Comparison of ENCODE assay signal across 9 mouse cellular contexts in genomic region chr2:28535650-28536049, GRCm38 (mm10). TPM values are rescaled to one million over a fixed set of nuclear protein-coding genes. Genes with fewer than 3 reads are reported as not detected.
DNase-seq lines count a peak whose midpoint lies in the region; ATAC-seq lines count a peak whose summit lies in the region.
"Had no signal": no experiment of that assay in that cellular context is flagged by ENCODE, and none has a peak within 500 bp of the region (broad histone marks: within the 10 kb centered on the region; RNA-seq: fewer than 3 reads in every experiment).

No protein-coding gene starts in this region.

- no peaks in the 10 kb centered on the region for H3K27me3 ChIP-seq in neural tube, embryonic 11.5 days (ENCODE audit: control insufficient read depth, insufficient read depth, low read length)
- H3K27me3 ChIP-seq in heart, embryonic 14.5 days (ENCODE audit: control insufficient read depth, insufficient read depth, low read length) = no peaks in the 10 kb centered on the region
- H3K27me3 ChIP-seq in limb, embryonic 13.5 days = no peaks in the 10 kb centered on the region

- no peaks in the 10 kb centered on the region for H3K36me3 ChIP-seq in neural tube, embryonic 11.5 days (ENCODE audit: control insufficient read depth, insufficient read depth, low read length)
- 0 out of 2 replicates have a peak, but pooled peaks cover 2% of the 10 kb centered on the region for H3K36me3 ChIP-seq in heart, embryonic 14.5 days (ENCODE audit: control insufficient read depth, insufficient read depth, low read length)
- peaks cover 8% of the 10 kb centered on the region; the same call in 1 of the 2 replicates for H3K36me3 ChIP-seq in limb, embryonic 13.5 days

- H3K4me1 ChIP-seq in neural tube, embryonic 11.5 days (ENCODE audit: control insufficient read depth, insufficient read depth, low read length) = peaks cover 71% of the 10 kb centered on the region
- H3K4me1 ChIP-seq in heart, embryonic 14.5 days (ENCODE audit: control insufficient read depth in 2 of 2, insufficient read depth in 2 of 2, low read length in 2 of 2) = peaks cover 49 to 73% of the 10 kb centered on the region in 2 experiments
- peaks cover 86% of the 10 kb centered on the region for H3K4me1 ChIP-seq in limb, embryonic 13.5 days

- peak; percentile 68 for DNase-seq in adrenal gland, postnatal 14 days
- DNase-seq in adrenal gland, postnatal 4 days (ENCODE audit: low spot score in 2 of 2) = no peak
- no peak for DNase-seq in neural tube, embryonic 11.5 days (ENCODE audit: low spot score)
- no peak for DNase-seq in neural tube, embryonic 10.5 days (ENCODE audit: extremely low spot score, low spot score)
- no peak for DNase-seq in embryo, embryonic 9.5 days (ENCODE audit: extremely low spot score)

- no peak overlapping the region for H3K4me3 ChIP-seq in neural tube, embryonic 11.5 days (ENCODE audit: low read depth, low read length)
- no peak overlapping the region for H3K4me3 ChIP-seq in heart, embryonic 14.5 days (ENCODE audit: control insufficient read depth in 1 of 2, insufficient read depth in 1 of 2, low read depth in 1 of 2, low read length in 2 of 2)
- H3K4me3 ChIP-seq in limb, embryonic 13.5 days = peak overlapping the region; percentile 58

- H3K27ac ChIP-seq in neural tube, embryonic 11.5 days (ENCODE audit: low read depth, low read length) = 0 out of 2 replicates have a peak overlapping the region, but pooled peaks have one; percentile 14
- H3K27ac ChIP-seq in heart, embryonic 14.5 days (replicated peaks in 1 of 2; ENCODE audit: control insufficient read depth in 1 of 2, insufficient read depth in 1 of 2, low read depth in 2 of 2, low read length in 2 of 2) = peak overlapping the region; percentile 46 to 91
- peak overlapping the region; percentile 89; the same call in 1 of the 2 replicates for H3K27ac ChIP-seq in limb, embryonic 13.5 days

- peak overlapping the region; percentile 62 for H3K4me2 ChIP-seq in neural tube, embryonic 11.5 days (ENCODE audit: low read depth)
- H3K4me2 ChIP-seq in heart, embryonic 14.5 days (ENCODE audit: low read length) = peak overlapping the region; percentile 89
- peak overlapping the region; percentile 77 for H3K4me2 ChIP-seq in limb, embryonic 13.5 days (replicated peaks)

- no peaks in the 10 kb centered on the region for H3K9me3 ChIP-seq in neural tube, embryonic 11.5 days (ENCODE audit: control insufficient read depth, low read length)
- H3K9me3 ChIP-seq in heart, embryonic 14.5 days (ENCODE audit: control insufficient read depth, low read length) = no peaks in the 10 kb centered on the region
- no peaks in the 10 kb centered on the region for H3K9me3 ChIP-seq in limb, embryonic 13.5 days

- H3K9ac ChIP-seq in neural tube, embryonic 11.5 days (ENCODE audit: low read length) = peak overlapping the region; percentile 35
- peak overlapping the region; percentile 86; the same call in 1 of the 2 replicates for H3K9ac ChIP-seq in heart, embryonic 14.5 days (ENCODE audit: low read length)
- peak overlapping the region; percentile 75 for H3K9ac ChIP-seq in limb, embryonic 13.5 days

- ATAC-seq in neural tube, embryonic 11.5 days (ENCODE audit: insufficient read depth, low FRiP score, low TSS enrichment) = no peak
- ATAC-seq in heart, embryonic 14.5 days (ENCODE audit: insufficient number of reproducible peaks, insufficient read depth, low FRiP score, low read depth) = no peak
- no peak for ATAC-seq in limb, embryonic 13.5 days (ENCODE audit: low FRiP score, low read depth)
- ATAC-seq in activated CD4-positive, CD25-positive, alpha-beta regulatory T cell, adult 4 months = no peak

- 45% methylated on average over 7 of the region's 7 CpGs for WGBS in neural tube, embryonic 11.5 days
- 41% methylated on average over 7 of the region's 7 CpGs for WGBS in heart, embryonic 14.5 days
- WGBS in limb, embryonic 13.5 days = 18% methylated on average over 7 of the region's 7 CpGs

RNA-seq across cellular contexts. Expression of gene Ralgds, which starts 22.7 kb away (rescaled TPM):
- 27.0 and 35.9 TPM in 2 replicates for total RNA-seq in adrenal gland, postnatal 14 days (2021)
- 10 to 100 TPM; 65.0 to 67.0 TPM for total RNA-seq in adrenal gland, postnatal 4 days (2021)
- polyA plus RNA-seq in neural tube, embryonic 11.5 days (2014; fragmentation: Nextera tagmentation; extraction: Ambion mirVana) = 62.8 and 86.7 TPM in 2 replicates
- 20.1 and 21.1 TPM in 2 replicates for polyA plus RNA-seq in heart, embryonic 14.5 days (2014; fragmentation: Nextera tagmentation; extraction: Ambion mirVana)
- 45.1 and 53.8 TPM in 2 replicates for polyA plus RNA-seq in limb, embryonic 13.5 days (2015; fragmentation: Nextera tagmentation; extraction: Ambion mirVana)
- 1 to 10 TPM; 7.4 to 8.3 TPM for polyA plus RNA-seq in activated CD4-positive, CD25-positive, alpha-beta regulatory T cell, adult 4 months (2017; shearing (Covaris generic))

RNA-seq across cellular contexts. Expression of gene Cel, which starts 27.6 kb away (rescaled TPM):
- 0.15 TPM in 1 of 2 replicates, not detected in the other for total RNA-seq in adrenal gland, postnatal 14 days (2021)
- total RNA-seq in adrenal gland, postnatal 4 days (2021) = 1,000 to 10,000 TPM in 1 of 2 experiments, under 1 TPM in 1; 0.42 to 1,494 TPM
- polyA plus RNA-seq in neural tube, embryonic 11.5 days (2014; fragmentation: Nextera tagmentation; extraction: Ambion mirVana) = not detected in 2 replicates
- not detected in 2 replicates for polyA plus RNA-seq in heart, embryonic 14.5 days (2014; fragmentation: Nextera tagmentation; extraction: Ambion mirVana)
- polyA plus RNA-seq in limb, embryonic 13.5 days (2015; fragmentation: Nextera tagmentation; extraction: Ambion mirVana) = 0.11 TPM in 1 of 2 replicates, not detected in the other
- polyA plus RNA-seq in activated CD4-positive, CD25-positive, alpha-beta regulatory T cell, adult 4 months (2017; shearing (Covaris generic)) = not detected
- polyA plus RNA-seq: C2C12 had no signal

RNA-seq across cellular contexts. Expression of gene Gm10134, which starts 29.8 kb away (rescaled TPM):
- total RNA-seq in adrenal gland, postnatal 14 days (2021) = 1.1 and 3.2 TPM in 2 replicates
- 1 to 10 TPM; 3.4 to 5.2 TPM for total RNA-seq in adrenal gland, postnatal 4 days (2021)
- 1.0 TPM in 1 of 2 replicates, not detected in the other for polyA plus RNA-seq in neural tube, embryonic 11.5 days (2014; fragmentation: Nextera tagmentation; extraction: Ambion mirVana)
- polyA plus RNA-seq in heart, embryonic 14.5 days (2014; fragmentation: Nextera tagmentation; extraction: Ambion mirVana) = 0.86 and 1.1 TPM in 2 replicates
- 1.4 and 2.5 TPM in 2 replicates for polyA plus RNA-seq in limb, embryonic 13.5 days (2015; fragmentation: Nextera tagmentation; extraction: Ambion mirVana)
- polyA plus RNA-seq in activated CD4-positive, CD25-positive, alpha-beta regulatory T cell, adult 4 months (2017; shearing (Covaris generic)) = not detected
- polyA plus RNA-seq: C2C12 had no signal

RNA-seq across cellular contexts. Expression of gene Gbgt1, which starts 39.0 kb away (rescaled TPM):
- total RNA-seq in adrenal gland, postnatal 14 days (2021) = 3.3 and 5.1 TPM in 2 replicates
- 1 to 10 TPM; 8.2 to 8.3 TPM for total RNA-seq in adrenal gland, postnatal 4 days (2021)
- 0.82 TPM in 1 of 2 replicates, not detected in the other for polyA plus RNA-seq in neural tube, embryonic 11.5 days (2014; fragmentation: Nextera tagmentation; extraction: Ambion mirVana)
- polyA plus RNA-seq in heart, embryonic 14.5 days (2014; fragmentation: Nextera tagmentation; extraction: Ambion mirVana) = not detected in 2 replicates
- 0.94 and 0.95 TPM in 2 replicates for polyA plus RNA-seq in limb, embryonic 13.5 days (2015; fragmentation: Nextera tagmentation; extraction: Ambion mirVana)
- polyA plus RNA-seq in activated CD4-positive, CD25-positive, alpha-beta regulatory T cell, adult 4 months (2017; shearing (Covaris generic)) = not detected
- polyA plus RNA-seq: C2C12 had no signal

RNA-seq across cellular contexts. Expression of gene Gtf3c5, which starts 47.9 kb away (rescaled TPM):
- 18.7 and 18.9 TPM in 2 replicates for total RNA-seq in adrenal gland, postnatal 14 days (2021)
- 10 to 100 TPM; 27.0 to 28.3 TPM for total RNA-seq in adrenal gland, postnatal 4 days (2021)
- polyA plus RNA-seq in neural tube, embryonic 11.5 days (2014; fragmentation: Nextera tagmentation; extraction: Ambion mirVana) = 39.7 and 43.8 TPM in 2 replicates
- 20.0 and 20.7 TPM in 2 replicates for polyA plus RNA-seq in heart, embryonic 14.5 days (2014; fragmentation: Nextera tagmentation; extraction: Ambion mirVana)
- 53.4 and 53.5 TPM in 2 replicates for polyA plus RNA-seq in limb, embryonic 13.5 days (2015; fragmentation: Nextera tagmentation; extraction: Ambion mirVana)
- polyA plus RNA-seq in activated CD4-positive, CD25-positive, alpha-beta regulatory T cell, adult 4 months (2017; shearing (Covaris generic)) = 10 to 100 TPM; 12.5 to 20.3 TPM

Comparison
In these comparisons a context has a peak if more than half of its experiments do, and no peak if none do; other contexts are left out.
1. H3K27ac ChIP-seq: peak in every context shown above with its lines; median percentile 89 in limb, embryonic 13.5 days; 68 in heart, embryonic 14.5 days; 14 in neural tube, embryonic 11.5 days.
2. H3K9ac ChIP-seq: peak in every context shown above with its lines; median percentile 86 in heart, embryonic 14.5 days; 75 in limb, embryonic 13.5 days; 35 in neural tube, embryonic 11.5 days.